Comparison of ENCODE assay signal across 17 mouse cellular contexts in the genomic region with DNA sequence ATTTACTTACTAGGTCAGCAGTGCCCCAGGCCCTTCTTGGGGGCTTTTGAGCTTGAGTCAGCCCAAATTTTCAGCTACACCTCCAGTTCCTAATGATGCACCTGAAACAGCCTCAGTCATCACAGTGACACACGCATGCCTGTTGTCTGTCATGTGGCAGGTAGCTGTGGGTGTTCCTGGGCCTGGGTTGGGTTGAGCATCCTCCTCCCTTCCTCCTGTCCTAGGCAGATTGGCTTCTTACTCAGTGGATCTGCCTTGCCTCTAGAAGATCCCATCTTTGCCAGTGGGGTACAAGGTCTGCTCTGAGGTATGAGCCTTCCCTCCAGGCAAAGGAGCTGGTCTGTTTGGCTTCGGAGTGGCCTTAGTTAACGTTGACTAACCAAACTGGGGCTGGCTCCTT. TPM values are rescaled to one million over a fixed set of nuclear protein-coding genes. Genes with fewer than 3 reads are reported as not detected.
DNase-seq lines count a peak whose midpoint lies in the region; ATAC-seq and TF ChIP-seq lines count a peak whose summit lies in the region.
"Had no signal": no experiment of that assay in that cellular context is flagged by ENCODE, and none has a peak within 500 bp of the region (broad histone marks: within the 10 kb centered on the region; RNA-seq: fewer than 3 reads in every experiment).

No protein-coding gene starts in this region.

- H3K9ac ChIP-seq in heart, adult 2 months (ENCODE audit: low read depth, low read length) = no peak overlapping the region
- no peak overlapping the region for H3K9ac ChIP-seq in midbrain, embryonic 12.5 days (replicated peaks)
- no peak overlapping the region for H3K9ac ChIP-seq in midbrain, embryonic 13.5 days (replicated peaks)
- peak overlapping the region; percentile 25 for H3K9ac ChIP-seq in embryonic facial prominence, embryonic 14.5 days (ENCODE audit: low read depth, low read length)
- H3K9ac ChIP-seq in liver, postnatal 0 days (replicated peaks) = 0 out of 2 replicates have a peak overlapping the region, but pooled peaks have one; percentile 6
- H3K9ac ChIP-seq in forebrain, embryonic 13.5 days = no peak overlapping the region
- H3K9ac ChIP-seq: heart, embryonic 15.5 days; intestine, embryonic 15.5 days had no signal

- no peaks in the 10 kb centered on the region for H3K36me3 ChIP-seq in heart, adult 2 months (ENCODE audit: control insufficient read depth, insufficient read depth, low read length)
- peaks cover 53% of the 10 kb centered on the region for H3K36me3 ChIP-seq in midbrain, embryonic 12.5 days
- H3K36me3 ChIP-seq in midbrain, embryonic 13.5 days = peaks cover 60% of the 10 kb centered on the region
- H3K36me3 ChIP-seq in embryonic facial prominence, embryonic 14.5 days (ENCODE audit: control insufficient read depth, insufficient read depth, low read length) = peaks cover 50% of the 10 kb centered on the region
- peaks cover 67% of the 10 kb centered on the region for H3K36me3 ChIP-seq in liver, postnatal 0 days (replicated peaks; ENCODE audit: insufficient read depth, low read length)
- H3K36me3 ChIP-seq in forebrain, embryonic 13.5 days (ENCODE audit: poor library complexity, severe bottlenecking) = peaks cover 56% of the 10 kb centered on the region
- peaks cover 63% of the 10 kb centered on the region for H3K36me3 ChIP-seq in forebrain, embryonic 10.5 days (replicated peaks)

- TF ChIP-seq POLR2A in heart, adult 2 months (IDR thresholded peaks at IDR 0.05; ENCODE audit: insufficient read depth, low read depth, low read length) = peak; percentile 49

- no peak for DNase-seq in heart, adult 2 months
- DNase-seq in heart, postnatal 25 days (ENCODE audit: low spot score) = no peak
- DNase-seq in embryonic facial prominence, embryonic 14.5 days (ENCODE audit: low spot score) = no peak
- no peak for DNase-seq in liver, postnatal 0 days
- DNase-seq in forebrain, embryonic 10.5 days (ENCODE audit: extremely low spot score, low spot score) = no peak
- DNase-seq: kidney, postnatal 10 days; lung, postnatal 10 days; thymus, adult 18-20 months had no signal

- H3K4me3 ChIP-seq in heart, adult 2 months = no peak overlapping the region
- H3K4me3 ChIP-seq in midbrain, embryonic 12.5 days = 0 out of 2 replicates have a peak overlapping the region, but pooled peaks have one; percentile 3
- H3K4me3 ChIP-seq in midbrain, embryonic 13.5 days (replicated peaks) = no peak overlapping the region
- no peak overlapping the region for H3K4me3 ChIP-seq in embryonic facial prominence, embryonic 14.5 days (ENCODE audit: low read depth, low read length)
- no peak overlapping the region for H3K4me3 ChIP-seq in liver, postnatal 0 days (ENCODE audit: low read depth, low read length)
- H3K4me3 ChIP-seq in forebrain, embryonic 13.5 days = no peak overlapping the region
- H3K4me3 ChIP-seq in forebrain, embryonic 10.5 days = no peak overlapping the region
- H3K4me3 ChIP-seq: heart, embryonic 15.5 days; intestine, embryonic 15.5 days; left cerebral cortex, adult 2 months had no signal

- TF ChIP-seq EP300 in heart, adult 2 months (IDR thresholded peaks at IDR 0.05; ENCODE audit: insufficient read depth, low read depth, low read length) = 0 out of 2 replicates have a peak, but pooled peaks have one; percentile 27
- TF ChIP-seq EP300 in liver, postnatal 0 days (IDR thresholded peaks at IDR 0.05; ENCODE audit: low read depth) = no peak

- H3K9me3 ChIP-seq in midbrain, embryonic 12.5 days = no peaks in the 10 kb centered on the region
- H3K9me3 ChIP-seq in midbrain, embryonic 13.5 days = no peaks in the 10 kb centered on the region
- no peaks in the 10 kb centered on the region for H3K9me3 ChIP-seq in embryonic facial prominence, embryonic 14.5 days (ENCODE audit: control insufficient read depth, low read length)
- no peaks in the 10 kb centered on the region for H3K9me3 ChIP-seq in liver, postnatal 0 days (ENCODE audit: low read length)
- H3K9me3 ChIP-seq in forebrain, embryonic 13.5 days (replicated peaks) = no peaks in the 10 kb centered on the region
- no peaks in the 10 kb centered on the region for H3K9me3 ChIP-seq in forebrain, embryonic 10.5 days
- H3K9me3 ChIP-seq: heart, embryonic 15.5 days; intestine, embryonic 15.5 days; limb, embryonic 13.5 days had no signal

- TF ChIP-seq CTCF in heart, adult 2 months (IDR thresholded peaks at IDR 0.05) = no peak
- no peak for TF ChIP-seq CTCF in liver, postnatal 0 days (IDR thresholded peaks at IDR 0.05; ENCODE audit: low read depth)

- H3K79me2 ChIP-seq in heart, adult 2 months (replicated peaks; ENCODE audit: control insufficient read depth, insufficient read depth, low read length) = no peaks in the 10 kb centered on the region

- H3K27me3 ChIP-seq in heart, adult 2 months (ENCODE audit: control insufficient read depth, insufficient read depth, low read length) = no peaks in the 10 kb centered on the region
- H3K27me3 ChIP-seq in midbrain, embryonic 12.5 days = no peaks in the 10 kb centered on the region
- H3K27me3 ChIP-seq in midbrain, embryonic 13.5 days = no peaks in the 10 kb centered on the region
- no peaks in the 10 kb centered on the region for H3K27me3 ChIP-seq in embryonic facial prominence, embryonic 14.5 days (replicated peaks; ENCODE audit: control insufficient read depth, insufficient read depth, low read length)
- no peaks in the 10 kb centered on the region for H3K27me3 ChIP-seq in liver, postnatal 0 days (ENCODE audit: insufficient read depth, low read length)
- H3K27me3 ChIP-seq in forebrain, embryonic 13.5 days = no peaks in the 10 kb centered on the region
- H3K27me3 ChIP-seq in forebrain, embryonic 10.5 days (ENCODE audit: poor library complexity, severe bottlenecking) = no peaks in the 10 kb centered on the region
- H3K27me3 ChIP-seq: heart, embryonic 15.5 days; intestine, embryonic 15.5 days; limb, embryonic 13.5 days had no signal

- no peak for ATAC-seq in midbrain, embryonic 12.5 days (ENCODE audit: low FRiP score, low read depth)
- ATAC-seq in midbrain, embryonic 13.5 days = no peak
- ATAC-seq in embryonic facial prominence, embryonic 14.5 days (ENCODE audit: low read depth) = no peak
- no peak for ATAC-seq in liver, postnatal 0 days
- no peak for ATAC-seq in forebrain, embryonic 13.5 days
- ATAC-seq: forebrain, embryonic 14.5 days; intestine, embryonic 15.5 days had no signal

- H3K4me2 ChIP-seq in midbrain, embryonic 12.5 days (replicated peaks) = no peak overlapping the region
- no peak overlapping the region for H3K4me2 ChIP-seq in midbrain, embryonic 13.5 days (replicated peaks)
- no peak overlapping the region for H3K4me2 ChIP-seq in embryonic facial prominence, embryonic 14.5 days (ENCODE audit: low read depth, low read length)
- H3K4me2 ChIP-seq in liver, postnatal 0 days (ENCODE audit: low read depth, low read length) = peak overlapping the region; percentile 85; the same call in 1 of the 2 replicates
- H3K4me2 ChIP-seq in forebrain, embryonic 13.5 days = no peak overlapping the region
- H3K4me2 ChIP-seq: heart, embryonic 15.5 days had no signal

- 90% methylated on average over 3 of the region's 3 CpGs for WGBS in heart, adult 2 months
- WGBS in midbrain, embryonic 12.5 days = 87% methylated on average over 3 of the region's 3 CpGs
- WGBS in midbrain, embryonic 13.5 days = 94% methylated on average over 3 of the region's 3 CpGs
- 92% methylated on average over 3 of the region's 3 CpGs for WGBS in embryonic facial prominence, embryonic 14.5 days
- WGBS in liver, postnatal 0 days (ENCODE audit: insufficient replicate concordance) = 88% methylated on average over 3 of the region's 3 CpGs
- 97% methylated on average over 3 of the region's 3 CpGs for WGBS in forebrain, embryonic 13.5 days
- 91% methylated on average over 3 of the region's 3 CpGs for WGBS in forebrain, embryonic 10.5 days

- intact Hi-C loops in heart, adult 2 months (cut with DNase I) = no loop called here
- intact Hi-C loops in heart, postnatal 25 days (cut with DNase I) = loop anchor here (5.0 kb wide), 2 partner anchors 152 to 293 kb away; a partner anchor contains a TSS

- H3K4me1 ChIP-seq in heart, adult 2 months (ENCODE audit: control insufficient read depth, insufficient read depth, low read length) = peaks cover 10% of the 10 kb centered on the region
- peaks cover 34% of the 10 kb centered on the region for H3K4me1 ChIP-seq in midbrain, embryonic 12.5 days
- H3K4me1 ChIP-seq in midbrain, embryonic 13.5 days (replicated peaks) = peaks cover 39% of the 10 kb centered on the region
- peaks cover 16% of the 10 kb centered on the region for H3K4me1 ChIP-seq in embryonic facial prominence, embryonic 14.5 days (ENCODE audit: control insufficient read depth, insufficient read depth, low read length)
- H3K4me1 ChIP-seq in liver, postnatal 0 days (ENCODE audit: insufficient read depth) = peaks cover 26% of the 10 kb centered on the region
- H3K4me1 ChIP-seq in forebrain, embryonic 13.5 days = peaks cover 35% of the 10 kb centered on the region
- H3K4me1 ChIP-seq in forebrain, embryonic 10.5 days = peaks cover 38% of the 10 kb centered on the region

- H3K27ac ChIP-seq in heart, adult 2 months = no peak overlapping the region
- H3K27ac ChIP-seq in midbrain, embryonic 12.5 days (replicated peaks) = no peak overlapping the region
- H3K27ac ChIP-seq in midbrain, embryonic 13.5 days = no peak overlapping the region
- no peak overlapping the region for H3K27ac ChIP-seq in embryonic facial prominence, embryonic 14.5 days (replicated peaks; ENCODE audit: low read depth, low read length)
- H3K27ac ChIP-seq in liver, postnatal 0 days (ENCODE audit: low read depth) = no peak overlapping the region
- no peak overlapping the region for H3K27ac ChIP-seq in forebrain, embryonic 13.5 days
- H3K27ac ChIP-seq in forebrain, embryonic 10.5 days = no peak overlapping the region
- H3K27ac ChIP-seq: heart, embryonic 15.5 days; hindbrain, embryonic 14.5 days; intestine, embryonic 15.5 days; left cerebral cortex, adult 2 months; limb, embryonic 13.5 days had no signal

RNA-seq across cellular contexts. Expression of a gene that starts 2.4 kb away (rescaled TPM):
- total RNA-seq in heart, adult 2 months (2021) = 10 to 100 TPM; 30.4 to 33.8 TPM
- 47.0 and 66.2 TPM in 2 replicates for polyA plus RNA-seq in heart, adult 2 months (2012; rRNA removed)
- 10 to 100 TPM; 33.4 to 36.3 TPM for total RNA-seq in heart, postnatal 25 days (2021)
- polyA plus RNA-seq in midbrain, embryonic 12.5 days (2016; fragmentation: Nextera tagmentation; extraction: Ambion mirVana) = 52.8 and 52.9 TPM in 2 replicates
- 71.7 and 74.7 TPM in 2 replicates for polyA plus RNA-seq in midbrain, embryonic 13.5 days (2015; fragmentation: Nextera tagmentation; extraction: Ambion mirVana)
- polyA plus RNA-seq in embryonic facial prominence, embryonic 14.5 days (2014; fragmentation: Nextera tagmentation; extraction: Ambion mirVana) = 40.8 and 41.7 TPM in 2 replicates
- 43.5 and 45.5 TPM in 2 replicates for polyA plus RNA-seq in liver, postnatal 0 days (2015; fragmentation: Nextera tagmentation; extraction: Ambion mirVana)
- polyA plus RNA-seq in forebrain, embryonic 13.5 days (2015; fragmentation: Nextera tagmentation; extraction: Ambion mirVana) = 64.3 and 67.4 TPM in 2 replicates
- polyA plus RNA-seq in forebrain, embryonic 10.5 days (2016; fragmentation: Nextera tagmentation; extraction: Ambion mirVana) = 42.8 and 45.3 TPM in 2 replicates

RNA-seq across cellular contexts. Expression of a gene that starts 2.7 kb away (rescaled TPM):
- 10 to 100 TPM; 18.2 to 22.7 TPM for total RNA-seq in heart, adult 2 months (2021)
- 17.8 and 17.9 TPM in 2 replicates for polyA plus RNA-seq in heart, adult 2 months (2012; rRNA removed)
- total RNA-seq in heart, postnatal 25 days (2021) = 10 to 100 TPM; 18.2 to 19.4 TPM
- polyA plus RNA-seq in midbrain, embryonic 12.5 days (2016; fragmentation: Nextera tagmentation; extraction: Ambion mirVana) = 64.0 and 70.3 TPM in 2 replicates
- polyA plus RNA-seq in midbrain, embryonic 13.5 days (2015; fragmentation: Nextera tagmentation; extraction: Ambion mirVana) = 68.2 and 75.3 TPM in 2 replicates
- polyA plus RNA-seq in embryonic facial prominence, embryonic 14.5 days (2014; fragmentation: Nextera tagmentation; extraction: Ambion mirVana) = 47.5 and 48.0 TPM in 2 replicates
- polyA plus RNA-seq in liver, postnatal 0 days (2015; fragmentation: Nextera tagmentation; extraction: Ambion mirVana) = 41.5 and 46.4 TPM in 2 replicates
- polyA plus RNA-seq in forebrain, embryonic 13.5 days (2015; fragmentation: Nextera tagmentation; extraction: Ambion mirVana) = 68.5 and 76.9 TPM in 2 replicates
- 81.3 and 82.5 TPM in 2 replicates for polyA plus RNA-seq in forebrain, embryonic 10.5 days (2016; fragmentation: Nextera tagmentation; extraction: Ambion mirVana)

RNA-seq across cellular contexts. Expression of a gene that starts 6.0 kb away (rescaled TPM):
- 10 to 100 TPM; 16.9 to 18.3 TPM for total RNA-seq in heart, adult 2 months (2021)
- polyA plus RNA-seq in heart, adult 2 months (2012; rRNA removed) = 19.3 and 20.3 TPM in 2 replicates
- 10 to 100 TPM; 17.8 to 19.9 TPM for total RNA-seq in heart, postnatal 25 days (2021)
- 42.6 and 43.6 TPM in 2 replicates for polyA plus RNA-seq in midbrain, embryonic 12.5 days (2016; fragmentation: Nextera tagmentation; extraction: Ambion mirVana)
- polyA plus RNA-seq in midbrain, embryonic 13.5 days (2015; fragmentation: Nextera tagmentation; extraction: Ambion mirVana) = 36.8 and 38.4 TPM in 2 replicates
- 23.0 and 24.9 TPM in 2 replicates for polyA plus RNA-seq in embryonic facial prominence, embryonic 14.5 days (2014; fragmentation: Nextera tagmentation; extraction: Ambion mirVana)
- 11.3 and 11.9 TPM in 2 replicates for polyA plus RNA-seq in liver, postnatal 0 days (2015; fragmentation: Nextera tagmentation; extraction: Ambion mirVana)
- 31.3 and 36.5 TPM in 2 replicates for polyA plus RNA-seq in forebrain, embryonic 13.5 days (2015; fragmentation: Nextera tagmentation; extraction: Ambion mirVana)
- 30.3 and 30.4 TPM in 2 replicates for polyA plus RNA-seq in forebrain, embryonic 10.5 days (2016; fragmentation: Nextera tagmentation; extraction: Ambion mirVana)

RNA-seq across cellular contexts. Expression of a gene that starts 6.1 kb away (rescaled TPM):
- total RNA-seq in heart, adult 2 months (2021) = 100 to 1,000 TPM in 1 of 2 experiments, 10 to 100 TPM in 1; 95.6 to 102 TPM
- polyA plus RNA-seq in heart, adult 2 months (2012; rRNA removed) = 102 and 133 TPM in 2 replicates
- total RNA-seq in heart, postnatal 25 days (2021) = 100 to 1,000 TPM; 110 to 111 TPM
- polyA plus RNA-seq in midbrain, embryonic 12.5 days (2016; fragmentation: Nextera tagmentation; extraction: Ambion mirVana) = 88.0 and 89.8 TPM in 2 replicates
- 73.0 and 82.3 TPM in 2 replicates for polyA plus RNA-seq in midbrain, embryonic 13.5 days (2015; fragmentation: Nextera tagmentation; extraction: Ambion mirVana)
- 78.5 and 78.7 TPM in 2 replicates for polyA plus RNA-seq in embryonic facial prominence, embryonic 14.5 days (2014; fragmentation: Nextera tagmentation; extraction: Ambion mirVana)
- 99.6 and 101 TPM in 2 replicates for polyA plus RNA-seq in liver, postnatal 0 days (2015; fragmentation: Nextera tagmentation; extraction: Ambion mirVana)
- 81.4 and 85.4 TPM in 2 replicates for polyA plus RNA-seq in forebrain, embryonic 13.5 days (2015; fragmentation: Nextera tagmentation; extraction: Ambion mirVana)
- polyA plus RNA-seq in forebrain, embryonic 10.5 days (2016; fragmentation: Nextera tagmentation; extraction: Ambion mirVana) = 100 and 103 TPM in 2 replicates

RNA-seq across cellular contexts. Expression of a gene that starts 7.4 kb away (rescaled TPM):
- total RNA-seq in heart, adult 2 months (2021) = 10 to 100 TPM; 30.7 to 37.7 TPM
- 46.4 and 55.2 TPM in 2 replicates for polyA plus RNA-seq in heart, adult 2 months (2012; rRNA removed)
- 10 to 100 TPM; 33.9 to 35.6 TPM for total RNA-seq in heart, postnatal 25 days (2021)
- polyA plus RNA-seq in midbrain, embryonic 12.5 days (2016; fragmentation: Nextera tagmentation; extraction: Ambion mirVana) = 43.2 and 54.2 TPM in 2 replicates
- 74.1 and 76.8 TPM in 2 replicates for polyA plus RNA-seq in midbrain, embryonic 13.5 days (2015; fragmentation: Nextera tagmentation; extraction: Ambion mirVana)
- 37.5 and 46.1 TPM in 2 replicates for polyA plus RNA-seq in embryonic facial prominence, embryonic 14.5 days (2014; fragmentation: Nextera tagmentation; extraction: Ambion mirVana)
- polyA plus RNA-seq in liver, postnatal 0 days (2015; fragmentation: Nextera tagmentation; extraction: Ambion mirVana) = 37.1 and 37.8 TPM in 2 replicates
- polyA plus RNA-seq in forebrain, embryonic 13.5 days (2015; fragmentation: Nextera tagmentation; extraction: Ambion mirVana) = 72.1 and 80.8 TPM in 2 replicates
- 50.1 and 51.8 TPM in 2 replicates for polyA plus RNA-seq in forebrain, embryonic 10.5 days (2016; fragmentation: Nextera tagmentation; extraction: Ambion mirVana)

Comparison
In these comparisons a context has a peak if more than half of its experiments do, and no peak if none do; other contexts are left out.
1. H3K9ac ChIP-seq: peak in embryonic facial prominence, embryonic 14.5 days (single experiment) and liver, postnatal 0 days (single experiment); none in heart, adult 2 months (single experiment), midbrain, embryonic 12.5 days (single experiment), midbrain, embryonic 13.5 days (single experiment) and forebrain, embryonic 13.5 days (single experiment).